Mouse (Mus musculus): Measurements from ENCODE around the gene Cd300a.

DNA sequence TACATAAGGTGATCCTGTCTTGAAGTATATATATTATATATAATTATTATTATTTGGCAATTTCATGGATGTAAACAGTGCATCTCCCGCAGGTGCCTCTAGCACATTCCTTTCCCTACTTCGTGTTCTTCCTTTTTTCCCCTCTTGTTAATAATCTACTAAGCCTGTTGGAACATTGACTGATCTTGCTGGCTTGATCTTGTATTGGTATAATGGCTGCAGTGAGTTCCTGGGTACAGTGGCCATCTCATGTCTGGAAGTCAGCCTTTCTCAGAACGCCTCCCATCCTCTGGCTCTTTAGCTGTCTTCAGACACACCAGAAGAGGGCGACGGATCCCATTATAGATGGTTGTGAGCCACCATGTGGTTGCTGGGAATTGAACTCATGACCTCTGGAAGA, 33.7 kb upstream of the Cd300a start:
- TF ChIP-seq CTCF (IDR thresholded peaks at IDR 0.05; ENCODE audit: low read depth) (no peak), EP300 (IDR thresholded peaks at IDR 0.05; ENCODE audit: low read depth) (no peak)
